Mouse (Mus musculus): ENCODE measurements at regions not wholly inside any gene's neighbourhood (a gene's known extent, or its start where the extent isn't known, plus 50 kb on each side); places are given as distances from the start of the nearest gene placed in this dataset.
"Not testable (repeated sequence)": the region's sequence is repeated elsewhere in the genome, so short reads cannot be mapped to it uniquely, and the experiment has no call there.

- DNase-seq = no peak
These were observed 743.1 kb downstream of the Kcna4 start for GRCm38 (mm10) chr2:108033328-108034182.

GRCm38 (mm10) chr2:108034882-108035281 is 744.4 kb downstream of the Kcna4 start:
- DNase-seq = no peak

GRCm38 (mm10) chr2:108042086-108042485 is 751.6 kb downstream of the Kcna4 start:
- no peak for DNase-seq

- no peak for DNase-seq
These were observed 754.4 kb downstream of the Kcna4 start for GRCm38 (mm10) chr2:108044885-108045284.

GRCm38 (mm10) chr2:108045997-108046396 is 755.6 kb downstream of the Kcna4 start:
- DNase-seq = no peak

- not testable (repeated sequence) for DNase-seq
These were observed 772.3 kb downstream of the Kcna4 start for GRCm38 (mm10) chr2:108062751-108063150.

GRCm38 (mm10) chr2:108083911-108084310 is 793.5 kb downstream of the Kcna4 start:
- no peak for DNase-seq

- no peak for DNase-seq
These were observed 799.8 kb downstream of the Kcna4 start for GRCm38 (mm10) chr2:108090266-108090665.

GRCm38 (mm10) chr2:108097026-108097425 is 806.6 kb downstream of the Kcna4 start:
- DNase-seq = no peak

- DNase-seq = peak; percentile 2
These were observed 819.7 kb downstream of the Kcna4 start for GRCm38 (mm10) chr2:108110140-108110539.

- no peak for DNase-seq
These were observed 855.3 kb downstream of the Kcna4 start for GRCm38 (mm10) chr2:108145694-108146093.

- DNase-seq = no peak
These were observed 857.8 kb downstream of the Kcna4 start for GRCm38 (mm10) chr2:108148221-108148620.

- no peak for DNase-seq
These were observed 865.8 kb downstream of the Kcna4 start for GRCm38 (mm10) chr2:108156189-108156588.

- DNase-seq = no peak
These were observed 867.3 kb downstream of the Kcna4 start for GRCm38 (mm10) chr2:108157731-108158130.

GRCm38 (mm10) chr2:108158311-108158710 is 867.9 kb downstream of the Kcna4 start:
- no peak for DNase-seq

- DNase-seq = no peak
These were observed 870.4 kb downstream of the Kcna4 start for GRCm38 (mm10) chr2:108160865-108161264.

GRCm38 (mm10) chr2:108165085-108165484 is 874.6 kb downstream of the Kcna4 start:
- no peak for DNase-seq
